Mouse (Mus musculus): ENCODE measurements at regions not wholly inside any gene's neighbourhood (a gene's known extent, or its start where the extent isn't known, plus 50 kb on each side); places are given as distances from the start of the nearest gene placed in this dataset.

GRCm38 (mm10) chr9:74530748-74531147 is 331.0 kb upstream of the Onecut1 start:
- no peak for TF ChIP-seq CTCF (conservative IDR thresholded peaks at IDR 0.05; ENCODE audit: low read length)
- no peak for TF ChIP-seq NANOG (IDR thresholded peaks at IDR 0.05; ENCODE audit: borderline replicate concordance, low read length)
